Mouse (Mus musculus) midbrain, embryonic 14.5 days (tissue): Measurements from ENCODE around the gene Crip3. TPM values are rescaled to one million over a fixed set of nuclear protein-coding genes. Genes with fewer than 3 reads are reported as not detected.

Source experiments
- ATAC-seq: fragments of 200-750 bp; cut with Nextera tagmentation; 2 replicates; pipeline ENCODE4 v1.8.0; 2017; ENCODE audit warnings: moderate number of reproducible peaks, moderate library complexity; ENCODE audit not compliant: low FRiP score, low TSS enrichment
- DNase-seq: peaks from one replicate; pipeline ENCODE4 v3.0.0-alpha.2; 2015
- H3K27ac ChIP-seq: fragments of 300-500 bp; sonication (generic); replicated peaks from 2 replicates; pipeline ENCODE4 v1.5.1; 2014; ENCODE audit warnings: mild to moderate bottlenecking, low read depth, low read length, moderate library complexity
- H3K27me3 ChIP-seq: fragments of 300-500 bp; sonication (generic); 2 replicates; pipeline ENCODE4 v1.6.1; 2014; ENCODE audit warnings: low read length, control low read depth, mixed read lengths; ENCODE audit not compliant: control insufficient read depth, insufficient read depth
- H3K36me3 ChIP-seq: fragments of 300-500 bp; sonication (generic); 2 replicates; pipeline ENCODE4 v1.6.1; 2014; ENCODE audit warnings: low read length, control low read depth; ENCODE audit not compliant: control insufficient read depth, insufficient read depth
- H3K4me1 ChIP-seq: fragments of 300-500 bp; sonication (generic); 2 replicates; pipeline ENCODE4 v1.6.1; 2014; ENCODE audit warnings: mild to moderate bottlenecking, antibody characterized with exemption, low read length, control low read depth; ENCODE audit not compliant: control insufficient read depth, insufficient read depth
- H3K4me2 ChIP-seq: fragments of 300-500 bp; sonication (generic); 2 replicates; pipeline ENCODE4 v1.6.1; 2014; ENCODE audit warnings: mild to moderate bottlenecking, low read length, moderate library complexity
- H3K4me3 ChIP-seq: fragments of 300-500 bp; sonication (generic); replicated peaks from 2 replicates; pipeline ENCODE4 v1.5.1; 2014; ENCODE audit warnings: low read depth, low read length
- H3K9ac ChIP-seq: fragments of 300-500 bp; sonication (generic); replicated peaks from 2 replicates; pipeline ENCODE4 v1.6.1; 2014; ENCODE audit warnings: mild to moderate bottlenecking, low read length, moderate library complexity
- H3K9me3 ChIP-seq: fragments of 300-500 bp; sonication (generic); 2 replicates; pipeline ENCODE4 v1.6.1; 2016; ENCODE audit warnings: low read length, control low read depth, mixed read lengths; ENCODE audit not compliant: control insufficient read depth
- WGBS: fragments of 180-500 bp; shearing (Covaris S2); extraction: QIAGEN DNeasy Blood & Tissue Kit; methylation state at CpG from one replicate; pipeline ENCODE4 v1.1.7; 2014; 5-methylcytosine and 5-hydroxymethylcytosine counted together
- polyA plus RNA-seq: library from polyadenylated mRNA; unstranded; fragments of >200 nt; fragmentation: Nextera tagmentation; extraction: Ambion mirVana; gene quantifications from 2 replicates; pipeline ENCODE4 v1.2.1, GENCODE M21; 2014

Crip3 gene
- polyA plus RNA-seq, 1 experiment from 2014 or later, result 1.00 TPM

- DNase-seq (peak; percentile 24), ATAC-seq (no peak)
- Histone ChIP-seq H3K27ac (no peak overlapping the region), H3K4me1 (peaks cover under 1% of the 10 kb centered on the region), H3K9ac (no peak overlapping the region; the same call in 1 of the 2 replicates), H3K9me3 (no peaks in the 10 kb centered on the region), H3K4me2 (no peak overlapping the region), H3K4me3 (no peak overlapping the region), H3K36me3 (peaks cover 65% of the 10 kb centered on the region), H3K27me3 (no peaks in the 10 kb centered on the region)
- 21% methylated on average over 8 of the region's 8 CpGs for WGBS
Measured at GRCm38 (mm10) chr17:46461347-46461746, 32.6 kb downstream of the Crip3 start.

GRCm38 (mm10) chr17:46462226-46462625, 33.5 kb downstream of the Crip3 start:
- Histone ChIP-seq H3K27me3 (no peaks in the 10 kb centered on the region), H3K4me3 (no peak overlapping the region), H3K36me3 (peaks cover 73% of the 10 kb centered on the region), H3K4me1 (no peaks in the 10 kb centered on the region; the same call in 1 of the 2 replicates), H3K4me2 (no peak overlapping the region), H3K9ac (no peak overlapping the region), H3K27ac (no peak overlapping the region), H3K9me3 (no peaks in the 10 kb centered on the region)
- 84% methylated on average over 5 of the region's 5 CpGs for WGBS
- ATAC-seq, result no peak
- no peak for DNase-seq

GRCm38 (mm10) chr17:46467830-46468229, 39.1 kb downstream of the Crip3 start:
- no peak overlapping the region for H3K27ac ChIP-seq
- H3K4me3 ChIP-seq, result no peak overlapping the region
- no peak overlapping the region for H3K4me2 ChIP-seq
- no peaks in the 10 kb centered on the region for H3K9me3 ChIP-seq
- no peaks in the 10 kb centered on the region for H3K27me3 ChIP-seq
- H3K36me3 ChIP-seq, result peaks cover 94% of the 10 kb centered on the region
- 66% methylated on average over 9 of the region's 9 CpGs for WGBS
- no peak overlapping the region for H3K9ac ChIP-seq
- ATAC-seq (no peak), DNase-seq (no peak)
- no peaks in the 10 kb centered on the region; the same call in 1 of the 2 replicates for H3K4me1 ChIP-seq

GRCm38 (mm10) chr17:46476601-46477000, 47.9 kb downstream of the Crip3 start:
- H3K4me1 ChIP-seq, result no peaks in the 10 kb centered on the region
- no peak overlapping the region for H3K4me2 ChIP-seq
- WGBS, result 91% methylated on average over 8 of the region's 8 CpGs
- no peak for ATAC-seq
- peaks cover 92% of the 10 kb centered on the region for H3K36me3 ChIP-seq
- H3K9me3 ChIP-seq, result no peaks in the 10 kb centered on the region
- no peak overlapping the region for H3K4me3 ChIP-seq
- H3K27me3 ChIP-seq, result no peaks in the 10 kb centered on the region
- no peak overlapping the region for H3K27ac ChIP-seq
- no peak for DNase-seq
- H3K9ac ChIP-seq, result no peak overlapping the region

GRCm38 (mm10) chr17:46477286-46477685, 48.6 kb downstream of the Crip3 start:
- no peaks in the 10 kb centered on the region for H3K9me3 ChIP-seq
- no peak overlapping the region for H3K4me3 ChIP-seq
- DNase-seq, result no peak
- ATAC-seq, result no peak
- no peak overlapping the region for H3K4me2 ChIP-seq
- H3K27ac ChIP-seq, result no peak overlapping the region
- peaks cover 85% of the 10 kb centered on the region for H3K36me3 ChIP-seq
- no peaks in the 10 kb centered on the region for H3K27me3 ChIP-seq
- H3K4me1 ChIP-seq, result no peaks in the 10 kb centered on the region
- H3K9ac ChIP-seq, result no peak overlapping the region
- 78% methylated on average over 15 of the region's 15 CpGs for WGBS

Other genes with a start within 250 kb of the Crip3 start
- 5.9 and 6.3 TPM in 2 replicates for gene Polh, start 226.3 kb upstream of the Crip3 start, polyA plus RNA-seq
- gene Xpo5, start 226.1 kb upstream of the Crip3 start, polyA plus RNA-seq, result 42.3 and 54.3 TPM in 2 replicates
- gene Polr1c, start 180.9 kb upstream of the Crip3 start, polyA plus RNA-seq, result 89.8 and 91.0 TPM in 2 replicates
- 86.7 and 90.0 TPM in 2 replicates for gene Yipf3, start 180.8 kb upstream of the Crip3 start, polyA plus RNA-seq
- 12.0 and 17.4 TPM in 2 replicates for gene Lrrc73, start 175.4 kb upstream of the Crip3 start, polyA plus RNA-seq
- 23.5 and 24.1 TPM in 2 replicates for gene Tjap1, start 145.9 kb upstream of the Crip3 start, polyA plus RNA-seq
- 13.7 and 22.2 TPM in 2 replicates for gene Dlk2, start 131.5 kb upstream of the Crip3 start, polyA plus RNA-seq
- gene Abcc10, start 100.6 kb upstream of the Crip3 start, polyA plus RNA-seq, result 8.5 and 9.6 TPM in 2 replicates
- 26.2 and 28.0 TPM in 2 replicates for gene Zfp318, start 45.2 kb upstream of the Crip3 start, polyA plus RNA-seq
- not detected in 2 replicates for gene Slc22a7, start 9.5 kb downstream of the Crip3 start, polyA plus RNA-seq
- 6.1 and 6.2 TPM in 2 replicates for gene Ttbk1, start 58.7 kb downstream of the Crip3 start, polyA plus RNA-seq
- gene Dnph1, start 67.8 kb downstream of the Crip3 start, polyA plus RNA-seq, result 17.2 and 20.4 TPM in 2 replicates
- 13.6 and 20.6 TPM in 2 replicates for gene Cul9, start 117.5 kb downstream of the Crip3 start, polyA plus RNA-seq
- 4.2 and 5.9 TPM in 2 replicates for gene Srf, start 127.2 kb downstream of the Crip3 start, polyA plus RNA-seq
- gene Ptk7, start 200.6 kb downstream of the Crip3 start, polyA plus RNA-seq, result 19.6 and 20.0 TPM in 2 replicates
- gene Klc4, start 217.1 kb downstream of the Crip3 start, polyA plus RNA-seq, result 32.8 and 33.4 TPM in 2 replicates
- gene Mrpl2, start 217.3 kb downstream of the Crip3 start, polyA plus RNA-seq, result 73.2 and 78.0 TPM in 2 replicates
- 32.3 and 32.9 TPM in 2 replicates for gene Cul7, start 221.4 kb downstream of the Crip3 start, polyA plus RNA-seq
- 35.3 and 40.5 TPM in 2 replicates for gene Rrp36, start 245.4 kb downstream of the Crip3 start, polyA plus RNA-seq
- 240 and 297 TPM in 2 replicates for gene Mea1, start 249.9 kb downstream of the Crip3 start, polyA plus RNA-seq